Mouse (Mus musculus) skeletal muscle tissue, adult 2 months (tissue): ENCODE results near the gene Gm20388.
A peak's percentile ranks its signal among the peaks of the same experiment; 100 is the strongest.
"Not testable (repeated sequence)": the region's sequence is repeated elsewhere in the genome, so short reads cannot be mapped to it uniquely, and the experiment has no call there.

Experiments
- DNase-seq: peaks from one replicate; pipeline ENCODE4 v3.0.0-alpha.2; 2012; ENCODE audit warnings: low read depth, low spot score

The Gm20388 gene

DNA sequence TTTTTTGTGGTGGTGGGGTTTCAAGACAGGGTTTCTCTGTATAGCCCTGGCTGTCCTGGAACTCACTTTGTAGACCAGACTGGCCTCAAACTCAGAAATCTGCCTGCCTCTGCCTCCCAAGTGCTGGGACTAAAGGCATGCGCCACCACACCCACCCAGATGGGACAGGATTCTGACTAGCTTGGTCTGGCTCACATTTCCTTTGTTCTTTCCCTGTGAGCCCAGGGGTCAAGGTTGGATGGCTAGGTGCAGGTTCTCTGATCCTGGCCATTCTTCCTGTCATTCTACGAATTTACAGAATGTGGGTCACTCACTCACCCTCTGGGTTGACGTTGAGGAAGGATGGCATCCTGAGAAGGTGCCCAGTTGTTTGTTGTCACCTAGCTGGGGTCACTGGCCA is 423.6 kb downstream of the Gm20388 start:
- not testable (repeated sequence) for DNase-seq

DNA sequence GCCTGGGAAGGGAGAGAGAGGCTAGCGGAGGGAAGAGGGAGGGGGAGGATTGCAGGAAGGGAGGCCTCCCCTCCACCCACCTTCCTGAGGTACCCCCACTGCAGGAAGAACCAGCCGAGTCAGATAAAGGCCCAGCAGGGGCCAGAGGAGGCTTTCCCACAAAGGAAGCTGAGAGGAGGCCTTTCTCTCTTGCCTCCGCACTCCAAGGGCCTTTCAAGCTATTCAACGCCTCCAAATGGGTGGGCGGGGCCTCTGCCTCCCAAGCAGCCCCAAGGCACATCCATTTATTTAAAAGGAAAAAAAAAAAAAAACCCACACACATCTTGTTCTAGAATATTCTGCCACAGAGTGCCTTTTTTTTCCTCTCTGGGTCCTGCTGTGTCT is 424.2 kb downstream of the Gm20388 start:
- DNase-seq: no peak

DNA sequence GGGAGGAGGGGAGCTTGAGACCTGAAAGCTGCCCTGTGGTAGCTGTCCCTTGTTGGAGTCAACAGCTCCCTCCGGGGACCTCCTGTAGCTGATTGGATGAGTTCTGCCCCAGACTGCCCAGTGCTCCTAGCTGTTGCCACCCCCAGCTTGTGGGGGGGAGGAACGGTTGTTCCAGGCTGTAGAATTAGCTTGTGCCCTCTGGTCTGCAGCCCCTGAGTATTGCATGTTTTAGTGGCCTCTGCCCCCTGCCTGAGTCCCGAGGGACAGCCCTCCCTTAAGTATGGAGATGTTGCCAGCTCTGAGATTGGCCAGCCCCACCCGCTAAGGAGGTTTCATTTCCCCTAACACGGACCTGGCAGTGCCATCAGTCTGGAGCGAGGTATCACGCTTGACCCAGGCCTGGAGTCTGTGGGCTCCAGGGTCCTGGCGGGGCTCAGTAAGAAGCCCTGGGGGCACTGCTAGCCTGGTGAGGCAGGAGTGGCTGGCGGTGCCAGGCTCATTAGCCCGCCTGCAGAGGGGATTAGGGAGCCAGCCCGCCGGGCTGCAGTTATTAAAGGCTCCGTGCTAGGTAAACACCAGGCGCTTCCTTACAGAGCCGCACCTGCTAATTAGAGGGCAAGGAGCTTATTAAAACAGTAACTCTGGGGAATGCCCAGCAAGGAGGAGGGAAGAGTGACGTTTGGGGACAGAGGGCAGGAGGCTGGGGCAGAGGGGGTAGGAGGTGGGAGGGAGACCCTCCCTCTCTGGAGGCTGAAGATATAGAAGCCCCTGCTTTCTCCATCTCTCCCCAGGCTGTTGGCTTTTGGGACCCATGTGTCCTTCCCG is 424.8 kb downstream of the Gm20388 start:
- DNase-seq: peak; percentile 45

DNA sequence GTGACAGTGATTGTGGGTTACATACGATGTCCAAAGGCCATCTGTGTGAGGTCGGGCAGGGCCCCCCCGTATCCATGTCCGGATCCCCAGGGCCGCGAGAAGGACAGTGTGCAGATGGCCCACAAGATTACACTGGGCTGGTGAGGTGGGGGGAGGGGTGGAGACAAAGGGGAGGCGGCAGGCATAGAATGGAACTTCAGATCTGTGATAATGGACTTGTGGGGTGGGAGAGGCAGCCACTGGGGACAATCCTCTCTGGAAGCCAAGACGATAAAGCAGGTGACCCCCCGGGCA is 425.4 kb downstream of the Gm20388 start:
- DNase-seq: no peak

DNA sequence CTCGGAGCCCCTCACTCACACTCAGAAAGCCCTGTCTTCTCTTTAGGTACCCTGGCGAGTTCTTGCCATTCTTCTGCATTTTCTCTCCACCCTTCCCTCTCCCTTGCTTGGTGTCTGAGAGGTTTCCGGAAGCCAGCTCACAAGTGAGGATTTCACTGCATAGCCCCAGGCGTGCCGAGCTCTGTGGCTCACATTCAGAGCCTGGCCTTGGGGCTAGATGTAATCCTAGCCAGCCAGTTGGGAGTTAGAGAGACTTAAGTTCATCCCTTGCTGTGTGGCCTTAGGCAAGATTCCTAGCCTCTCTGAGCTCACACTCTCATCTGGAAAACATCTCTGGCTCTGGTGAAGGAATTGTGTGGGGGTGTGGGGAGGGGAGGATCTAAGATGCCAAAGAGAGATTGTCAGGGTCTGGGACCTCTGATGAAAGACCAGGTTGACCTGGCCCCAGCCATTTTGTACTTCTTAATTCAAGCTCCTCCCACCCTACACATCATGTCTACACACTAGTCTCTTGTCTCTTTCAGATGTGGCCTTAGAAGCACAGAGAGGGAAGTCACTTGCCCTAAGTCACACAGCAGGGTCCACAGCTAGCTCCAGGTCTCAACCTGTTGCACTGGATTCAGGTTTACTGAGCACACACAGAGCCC is 426.4 kb downstream of the Gm20388 start:
- DNase-seq: no peak

DNA sequence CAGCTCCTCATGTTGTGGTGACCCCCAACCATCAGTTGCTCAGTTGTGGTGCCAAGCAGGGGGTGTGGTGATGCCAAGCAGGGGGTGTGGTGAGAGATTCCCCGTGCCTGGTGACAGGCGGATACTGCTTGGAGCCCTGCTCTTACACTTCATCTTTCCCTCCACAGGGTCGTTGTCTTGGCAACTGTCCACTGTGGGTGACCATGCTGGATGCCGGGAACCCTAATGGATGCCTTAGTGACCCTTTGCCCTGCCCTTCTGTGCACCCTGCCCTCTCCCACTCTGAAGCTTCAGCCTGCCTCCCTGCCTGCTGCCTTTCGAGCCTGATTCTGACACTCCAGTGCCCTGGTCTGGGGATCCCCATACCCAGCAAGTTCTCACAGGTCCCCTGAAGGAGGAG is 427.0 kb downstream of the Gm20388 start:
- DNase-seq: no peak

DNA sequence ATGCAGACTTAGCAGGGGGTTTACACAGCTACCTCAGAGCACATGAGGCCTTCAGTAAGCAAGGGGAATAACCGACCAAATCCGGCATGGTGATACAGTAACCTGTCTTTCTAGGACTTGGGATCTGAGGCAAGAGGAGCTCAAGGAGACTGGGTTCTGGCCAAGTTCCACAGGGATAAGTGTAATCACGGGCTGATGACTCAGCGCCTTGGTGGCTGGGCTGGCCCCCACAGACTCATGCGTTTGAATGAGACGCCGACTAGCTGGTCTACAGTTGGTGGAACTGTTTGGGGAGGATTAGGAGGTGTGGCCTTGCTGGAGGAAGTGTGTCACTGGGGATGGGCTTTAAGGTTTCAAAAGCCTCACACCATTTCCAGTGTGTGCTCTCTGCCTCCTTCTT is 428.0 kb downstream of the Gm20388 start:
- DNase-seq: no peak

DNA sequence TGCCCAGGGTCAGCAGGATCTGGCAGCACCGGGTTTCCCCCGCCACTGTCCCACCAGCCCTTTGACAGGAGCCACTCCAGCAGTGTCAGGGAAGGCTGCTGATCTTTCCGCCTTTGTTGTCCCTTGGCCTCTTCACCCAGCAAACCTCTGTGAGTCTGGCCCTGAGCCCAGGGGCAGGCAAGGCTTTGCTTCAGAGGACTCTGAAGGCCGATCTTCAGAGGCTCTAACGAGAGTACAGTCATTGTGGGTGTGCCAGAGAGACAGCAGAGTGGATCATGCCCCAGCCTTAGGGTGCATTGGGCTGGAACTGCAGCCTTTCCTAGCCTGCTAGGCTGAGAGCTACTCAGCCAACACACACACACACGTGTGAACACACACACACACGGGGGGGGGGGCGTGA is 429.1 kb downstream of the Gm20388 start:
- no peak for DNase-seq

DNA sequence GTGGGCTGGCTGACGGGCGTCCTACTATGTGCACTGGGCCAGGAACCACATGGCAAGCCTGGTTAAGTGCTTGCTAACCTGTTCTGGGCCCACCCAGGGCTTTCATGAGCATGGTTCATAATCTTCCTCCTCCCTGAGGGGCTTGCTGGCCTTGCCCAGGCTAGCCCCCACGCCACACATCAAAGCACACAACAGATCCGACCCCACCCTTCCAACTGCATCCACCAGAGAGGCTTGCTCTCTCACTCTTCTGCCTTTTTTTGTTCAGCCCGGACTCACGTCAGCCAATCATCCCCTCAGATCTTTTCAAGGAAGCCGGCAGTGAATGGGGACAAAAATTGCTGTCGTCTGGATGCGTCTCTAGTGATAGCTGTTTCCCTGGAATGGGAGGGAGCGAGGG is 430.5 kb downstream of the Gm20388 start:
- DNase-seq: no peak

DNA sequence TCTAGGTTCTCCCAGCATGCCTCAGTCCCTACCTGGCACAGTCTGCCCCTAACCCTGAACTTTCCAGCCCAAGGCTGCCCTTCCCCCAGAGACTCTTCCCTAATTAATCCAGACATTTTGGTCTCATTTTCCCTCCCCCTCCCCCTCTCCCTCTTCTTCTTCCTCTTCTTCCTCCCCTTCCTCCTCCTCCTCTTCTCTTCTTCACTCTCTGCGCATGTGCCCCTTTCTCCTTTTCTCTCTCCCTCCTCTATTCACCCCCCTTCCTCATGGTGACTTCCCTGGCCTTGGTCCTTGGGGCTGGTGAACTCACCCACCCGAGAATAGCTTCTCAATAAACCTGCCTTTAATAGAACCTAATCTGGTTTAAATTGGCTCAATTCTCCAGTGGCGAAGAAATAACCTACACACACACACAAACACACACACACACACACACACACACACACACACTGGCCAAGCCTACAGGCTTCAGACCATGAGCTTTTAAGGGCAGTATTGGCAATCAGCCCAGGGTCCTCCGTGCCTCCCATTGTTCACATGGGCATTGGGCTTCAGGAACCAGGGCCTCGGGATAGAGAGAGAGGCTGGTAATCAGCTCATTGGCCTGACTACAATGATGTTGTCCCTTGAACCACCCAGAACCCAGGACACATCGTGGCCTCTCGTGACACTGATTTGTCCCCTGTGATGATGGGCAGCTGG is 432.4 kb downstream of the Gm20388 start:
- DNase-seq: no peak

DNA sequence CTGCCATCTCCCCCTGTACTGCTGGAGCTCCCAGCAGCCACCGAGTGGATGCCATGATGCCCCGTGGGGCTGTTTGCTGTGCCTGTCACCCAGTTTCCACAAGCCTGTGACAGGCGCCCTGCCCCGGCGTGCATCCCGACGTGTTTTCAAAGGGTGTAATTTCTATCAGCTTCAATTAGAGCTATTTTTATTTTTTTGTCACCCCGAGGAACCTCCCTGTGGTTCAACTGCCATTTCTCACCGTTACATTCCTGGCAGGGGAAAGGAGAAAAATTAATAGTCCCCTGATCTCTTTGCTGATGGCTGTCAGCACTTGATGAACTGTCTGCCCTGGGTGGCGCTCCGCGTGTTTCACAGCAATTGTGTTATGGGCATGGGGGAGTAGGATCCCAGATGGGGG is 432.9 kb downstream of the Gm20388 start:
- DNase-seq: no peak

DNA sequence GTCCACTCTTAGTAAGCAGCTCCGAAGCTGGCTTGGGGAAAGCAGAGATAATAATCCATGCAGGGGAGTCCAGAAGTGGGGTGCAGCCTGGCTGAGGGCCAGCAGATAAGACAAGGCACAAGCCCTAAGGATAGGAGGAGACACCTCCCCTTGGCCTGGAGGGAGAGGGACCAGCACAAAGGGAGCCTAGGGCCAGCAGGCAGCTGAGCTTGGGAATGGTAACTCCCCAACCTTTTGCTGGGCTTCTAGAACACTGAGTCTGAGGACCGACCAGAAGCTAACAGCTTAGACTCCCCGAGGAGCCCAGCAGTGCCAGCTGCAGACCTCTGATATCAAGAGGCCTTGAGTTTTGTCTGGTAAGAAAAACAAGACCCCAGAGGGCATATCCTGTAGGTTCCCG is 433.5 kb downstream of the Gm20388 start:
- DNase-seq: no peak

DNA sequence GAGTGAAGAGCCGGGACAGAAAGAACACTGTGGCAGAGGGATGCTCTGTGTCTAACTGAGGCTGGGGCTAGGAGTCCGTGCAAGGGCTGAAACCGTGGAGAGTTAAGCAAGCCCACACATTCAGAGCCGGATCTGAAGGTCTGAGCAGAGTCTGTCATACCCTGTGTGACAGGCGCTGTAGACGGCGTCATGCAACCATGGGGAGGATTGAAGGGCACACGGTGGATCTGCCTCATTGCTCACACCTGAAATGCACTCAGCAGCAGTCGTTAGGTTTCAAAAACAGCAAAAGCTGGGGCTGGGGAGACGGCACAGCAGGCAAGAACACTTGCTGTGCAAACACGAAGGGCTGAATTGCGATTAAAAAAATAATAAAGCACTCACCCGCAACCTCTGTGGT is 433.9 kb downstream of the Gm20388 start:
- no peak for DNase-seq

DNA sequence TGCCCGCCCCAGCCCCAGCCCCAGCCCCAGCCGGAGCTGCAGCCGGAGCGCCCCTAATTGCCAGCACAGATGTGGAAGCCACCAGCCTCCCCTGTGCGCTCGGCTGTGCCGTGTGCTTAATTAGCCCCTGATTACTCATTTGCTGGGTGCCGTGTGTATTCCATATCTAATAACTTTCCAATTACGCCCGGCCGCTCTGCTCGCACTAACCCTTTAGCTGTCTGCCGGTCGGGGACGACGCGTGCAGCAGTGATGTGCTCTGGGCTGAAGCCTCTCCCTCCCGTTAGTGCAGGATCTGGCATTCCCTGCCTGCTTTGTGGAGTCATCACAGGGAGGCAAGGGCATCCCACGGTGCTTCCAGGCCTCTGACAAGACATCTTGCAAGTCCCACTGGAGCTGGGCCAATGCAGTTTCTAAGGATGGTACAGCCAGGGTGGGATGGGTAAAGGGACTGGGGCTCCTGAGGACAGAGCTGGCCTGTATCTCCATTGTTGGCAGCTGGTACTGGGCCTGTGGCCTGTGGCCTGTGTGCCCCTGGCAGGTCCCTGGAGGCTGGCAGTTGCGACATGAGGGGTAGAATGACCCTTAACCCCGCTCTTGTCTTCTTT is 437.2 kb downstream of the Gm20388 start:
- DNase-seq: no peak

DNA sequence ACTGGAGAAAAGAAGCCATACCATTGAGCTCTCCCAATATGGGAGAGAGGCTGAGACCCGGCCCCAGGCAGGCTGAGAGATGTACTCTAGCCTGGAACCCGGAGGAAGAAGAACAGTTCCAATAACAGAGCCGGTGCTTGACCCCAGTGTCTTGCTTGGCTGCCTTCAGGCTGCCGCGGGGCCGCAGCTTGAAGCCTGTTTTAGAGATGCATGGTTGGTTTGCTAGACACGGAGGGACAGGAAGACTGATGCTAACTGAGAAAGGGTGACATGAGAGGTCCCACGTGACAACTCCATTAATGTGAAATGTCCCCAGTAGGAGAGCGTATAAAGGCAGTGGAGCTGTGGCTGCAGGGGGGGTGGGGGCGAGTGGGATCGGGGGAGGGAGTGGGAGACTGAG is 438.3 kb downstream of the Gm20388 start:
- no peak for DNase-seq

DNA sequence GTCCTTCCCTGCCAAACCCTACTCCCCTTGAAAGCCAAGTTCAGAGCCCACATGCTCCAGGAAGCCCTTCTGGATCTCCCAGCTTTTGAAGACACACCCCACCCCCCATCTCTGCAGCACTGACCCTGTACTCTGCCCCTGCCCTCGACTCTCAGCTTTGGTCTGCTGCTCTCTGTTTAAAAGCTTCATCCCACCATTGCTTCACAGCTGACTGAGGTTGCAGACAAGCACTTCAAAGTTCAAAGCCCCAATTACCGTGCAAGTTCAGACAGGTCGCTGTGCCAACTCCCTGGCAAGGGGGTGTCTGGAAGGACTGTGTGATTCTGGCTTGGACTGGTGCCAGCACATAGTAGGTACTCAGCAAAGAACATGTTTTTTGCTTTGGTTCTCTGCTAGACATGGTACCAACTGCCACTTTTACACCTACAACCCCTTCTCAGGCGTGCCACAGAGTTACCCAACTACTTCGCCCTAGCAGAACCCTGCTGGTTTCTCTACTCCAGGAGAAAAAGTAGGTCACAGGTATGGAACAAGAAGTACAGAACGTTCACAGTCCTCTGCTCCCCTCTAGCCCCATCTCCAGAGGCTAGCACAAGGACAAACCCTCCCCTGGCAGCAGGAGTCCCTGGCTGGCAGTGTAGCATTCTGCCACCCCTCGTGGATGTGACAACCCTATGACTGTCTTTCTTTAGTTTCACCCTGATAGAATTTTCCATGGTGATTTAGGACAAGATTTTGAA is 440.9 kb downstream of the Gm20388 start:
- DNase-seq: no peak

DNA sequence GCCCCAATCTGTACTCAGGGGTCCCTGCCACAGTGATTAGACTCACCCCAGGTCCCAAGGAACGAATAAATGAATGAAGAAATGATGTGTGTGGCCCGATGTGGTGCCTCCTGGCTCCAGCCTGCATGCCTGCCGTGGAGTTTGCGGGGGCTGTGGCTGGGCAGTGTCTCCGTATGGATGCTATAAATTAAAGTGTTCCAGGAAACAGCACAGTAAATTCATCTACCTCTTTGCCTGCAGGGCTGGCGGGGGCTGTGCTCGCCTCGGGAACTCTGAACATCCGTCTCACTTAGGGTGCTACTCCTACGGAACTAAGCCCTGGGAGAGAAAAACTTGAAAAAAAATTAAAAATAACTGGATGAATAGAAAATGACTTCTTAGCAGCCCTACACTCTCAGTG is 441.5 kb downstream of the Gm20388 start:
- DNase-seq: no peak

DNA sequence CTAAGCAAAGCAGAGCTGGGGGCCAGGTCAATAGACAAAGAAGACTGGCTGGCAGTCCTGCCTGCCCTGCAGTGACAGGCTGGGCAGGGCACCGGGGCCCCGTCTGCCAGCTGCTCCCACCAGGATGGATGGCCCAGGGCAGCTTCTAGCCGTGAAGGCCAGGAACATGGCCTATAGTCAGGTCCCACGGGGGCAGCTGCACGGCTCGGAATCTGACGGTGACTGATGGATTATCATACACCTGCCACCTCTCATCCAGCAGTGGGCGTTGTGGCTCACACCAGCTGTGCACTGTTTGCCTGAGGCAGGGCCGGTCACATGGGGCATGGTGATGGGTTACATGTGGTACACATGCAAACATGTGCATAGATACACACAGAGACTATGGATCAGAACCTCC is 445.4 kb downstream of the Gm20388 start:
- DNase-seq: no peak

DNA sequence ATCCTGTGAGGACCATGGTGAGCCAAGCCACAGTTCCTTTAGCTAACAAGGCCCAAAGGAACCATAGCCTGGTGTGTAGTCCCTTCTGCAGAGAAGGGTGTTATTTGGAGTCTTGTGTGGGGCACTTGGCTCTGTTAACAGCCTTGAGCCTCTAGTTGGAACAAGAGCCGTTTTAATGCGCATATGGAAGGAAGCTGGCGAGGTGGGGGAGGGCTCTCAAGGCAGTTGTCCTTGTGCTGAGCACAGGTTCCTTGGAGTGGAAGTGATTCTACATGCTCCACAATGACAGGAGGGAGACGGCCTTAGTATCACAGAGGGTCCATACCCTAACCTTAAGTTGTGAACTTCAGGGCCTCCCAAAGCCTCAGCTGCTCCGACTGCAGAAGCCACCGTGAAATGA is 446.9 kb downstream of the Gm20388 start:
- DNase-seq: no peak

DNA sequence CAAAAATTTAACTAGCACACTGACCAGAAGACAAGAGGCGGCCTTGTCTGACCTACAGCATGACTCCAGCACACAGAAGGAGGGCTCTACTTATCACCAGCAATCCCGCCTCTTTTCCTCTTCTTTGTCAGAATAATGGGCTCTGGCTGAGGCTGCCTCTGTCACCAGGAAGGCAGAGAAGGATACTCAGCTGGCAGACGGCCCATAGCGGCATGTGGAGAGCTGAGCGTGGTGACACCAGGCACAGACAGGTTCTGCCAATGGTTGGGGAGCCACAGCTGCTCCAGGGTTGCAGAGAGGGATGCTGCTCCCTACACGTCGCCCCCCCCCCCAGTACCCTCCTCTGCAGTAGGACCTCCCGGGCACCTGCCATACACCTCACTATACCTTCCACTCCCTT is 450.7 kb downstream of the Gm20388 start:
- no peak for DNase-seq

DNA sequence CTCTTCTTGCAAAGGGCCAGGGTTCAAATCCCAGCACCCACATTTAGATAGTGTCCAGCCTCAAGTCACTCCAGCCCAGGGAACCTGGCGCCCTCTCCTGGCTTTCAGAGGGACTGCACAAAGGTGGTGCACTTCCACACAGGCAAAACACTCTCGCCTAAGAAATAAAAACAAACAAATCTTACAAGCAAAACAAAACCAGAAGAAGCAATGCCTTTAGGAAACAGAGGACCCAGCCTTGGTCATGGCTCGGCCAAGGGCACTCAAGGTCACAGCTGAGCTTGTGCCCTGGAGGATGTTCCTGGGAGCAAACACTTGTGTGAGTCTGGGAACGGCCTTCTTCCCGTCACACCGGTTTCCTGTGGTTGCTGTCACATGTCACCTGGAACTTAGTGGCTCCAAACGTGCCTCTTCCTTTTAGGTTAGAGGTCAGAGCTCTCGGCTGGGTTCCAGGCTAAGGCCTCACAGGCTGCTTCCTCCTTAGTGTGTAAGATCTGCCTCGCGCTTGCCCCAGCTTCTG is 453.0 kb downstream of the Gm20388 start:
- peak; percentile 61 for DNase-seq
